ENCODE assay signal across 27 mouse cellular contexts in the genomic region with DNA sequence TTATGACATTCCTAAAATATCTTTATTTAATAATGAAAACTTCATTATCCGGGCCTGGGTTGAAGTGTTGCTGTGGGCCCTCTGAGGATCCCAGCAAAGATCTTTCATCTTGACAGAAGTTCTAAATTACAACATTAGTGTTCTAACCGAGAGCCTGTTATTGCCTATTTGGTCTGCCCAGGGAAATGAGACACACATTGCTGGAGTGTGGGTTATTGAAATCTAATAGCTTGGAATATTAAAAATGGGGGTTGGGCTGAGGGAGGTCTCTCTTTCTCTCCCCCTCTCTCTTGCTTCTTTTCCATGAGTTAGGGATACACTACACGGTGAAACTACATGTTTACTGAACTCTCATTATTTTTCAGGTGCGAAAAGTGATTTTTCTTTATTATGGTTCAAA.
DNase-seq lines count a peak whose midpoint lies in the region; ATAC-seq and TF ChIP-seq lines count a peak whose summit lies in the region.
"Had no signal": no experiment of that assay in that cellular context is flagged by ENCODE, and none has a peak within 500 bp of the region (broad histone marks: within the 10 kb centered on the region; RNA-seq: fewer than 3 reads in every experiment).

No protein-coding gene starts in this region.

- no peak for TF ChIP-seq CTCF in midbrain, postnatal 0 days (IDR thresholded peaks at IDR 0.05)
- TF ChIP-seq CTCF in hindbrain, postnatal 0 days (IDR thresholded peaks at IDR 0.05; ENCODE audit: low read depth) = no peak

- peaks cover 7% of the 10 kb centered on the region; the same call in 1 of the 2 replicates for H3K4me1 ChIP-seq in hindbrain, embryonic 14.5 days (replicated peaks; ENCODE audit: control insufficient read depth, insufficient read depth, low read length)
- no peaks in the 10 kb centered on the region for H3K4me1 ChIP-seq in hindbrain, embryonic 12.5 days
- 0 out of 2 replicates have a peak, but pooled peaks cover 2% of the 10 kb centered on the region for H3K4me1 ChIP-seq in midbrain, postnatal 0 days (ENCODE audit: insufficient read depth, low read length)
- no peaks in the 10 kb centered on the region for H3K4me1 ChIP-seq in midbrain, embryonic 16.5 days (ENCODE audit: control insufficient read depth, insufficient read depth, low read length)
- H3K4me1 ChIP-seq in hindbrain, postnatal 0 days (ENCODE audit: insufficient read depth, low read length) = no peaks in the 10 kb centered on the region
- H3K4me1 ChIP-seq in neural tube, embryonic 14.5 days (ENCODE audit: control insufficient read depth, insufficient read depth, low read length) = 0 out of 2 replicates have a peak, but pooled peaks cover 2% of the 10 kb centered on the region
- H3K4me1 ChIP-seq: embryonic facial prominence, embryonic 12.5 days; embryonic facial prominence, embryonic 15.5 days; heart, embryonic 10.5 days; heart, embryonic 13.5 days; intestine, embryonic 15.5 days had no signal

- no peaks in the 10 kb centered on the region for H3K9me3 ChIP-seq in hindbrain, embryonic 14.5 days (ENCODE audit: control insufficient read depth, low read length)
- H3K9me3 ChIP-seq in hindbrain, embryonic 12.5 days (replicated peaks) = no peaks in the 10 kb centered on the region
- no peaks in the 10 kb centered on the region for H3K9me3 ChIP-seq in midbrain, postnatal 0 days (ENCODE audit: low read length)
- no peaks in the 10 kb centered on the region for H3K9me3 ChIP-seq in midbrain, embryonic 16.5 days (replicated peaks; ENCODE audit: control insufficient read depth, low read length, poor library complexity, severe bottlenecking)
- H3K9me3 ChIP-seq in hindbrain, postnatal 0 days (ENCODE audit: low read length) = no peaks in the 10 kb centered on the region
- no peaks in the 10 kb centered on the region for H3K9me3 ChIP-seq in neural tube, embryonic 14.5 days (ENCODE audit: control insufficient read depth, low read length)
- H3K9me3 ChIP-seq: embryonic facial prominence, embryonic 12.5 days; embryonic facial prominence, embryonic 15.5 days; heart, embryonic 10.5 days; heart, embryonic 13.5 days; intestine, embryonic 15.5 days had no signal

- H3K4me3 ChIP-seq in hindbrain, embryonic 14.5 days (replicated peaks; ENCODE audit: low read length) = no peak overlapping the region
- H3K4me3 ChIP-seq in hindbrain, embryonic 12.5 days = no peak overlapping the region
- no peak overlapping the region for H3K4me3 ChIP-seq in midbrain, postnatal 0 days (ENCODE audit: low read depth, low read length)
- H3K4me3 ChIP-seq in midbrain, embryonic 16.5 days (ENCODE audit: low read depth, low read length) = no peak overlapping the region
- no peak overlapping the region for H3K4me3 ChIP-seq in hindbrain, postnatal 0 days (ENCODE audit: low read length)
- H3K4me3 ChIP-seq in neural tube, embryonic 14.5 days (ENCODE audit: low read depth, low read length) = no peak overlapping the region
- H3K4me3 ChIP-seq: embryonic facial prominence, embryonic 12.5 days; embryonic facial prominence, embryonic 15.5 days; heart, adult 2 months; heart, embryonic 10.5 days; heart, embryonic 13.5 days; intestine, embryonic 15.5 days had no signal

- DNase-seq in hindbrain, embryonic 14.5 days (ENCODE audit: low spot score) = no peak
- peak; percentile 40 for DNase-seq in midbrain, postnatal 0 days (ENCODE audit: low spot score)
- peak; percentile 28 for DNase-seq in hindbrain, postnatal 0 days (ENCODE audit: low spot score)
- no peak for DNase-seq in lung, postnatal 25 days (ENCODE audit: low spot score)
- DNase-seq in frontal cortex, postnatal 36 days (ENCODE audit: low spot score in 2 of 2) = no peak
- DNase-seq: adrenal gland, adult 2 months; adrenal gland, postnatal 14 days; cerebellum, adult 11 months; cerebellum, adult 2 months; cerebellum, adult 9-11 months; cerebellum, postnatal 25 days; forebrain, postnatal 0 days; gastrocnemius, postnatal 10 days; gastrocnemius, postnatal 36 days; heart, adult 2 months; heart, postnatal 14 days; heart, postnatal 4 days had no signal

- no peak overlapping the region for H3K27ac ChIP-seq in hindbrain, embryonic 14.5 days
- no peak overlapping the region for H3K27ac ChIP-seq in hindbrain, embryonic 12.5 days
- no peak overlapping the region for H3K27ac ChIP-seq in midbrain, postnatal 0 days (ENCODE audit: low read depth, low read length)
- H3K27ac ChIP-seq in midbrain, embryonic 16.5 days (ENCODE audit: low read length) = no peak overlapping the region
- no peak overlapping the region for H3K27ac ChIP-seq in hindbrain, postnatal 0 days
- no peak overlapping the region for H3K27ac ChIP-seq in neural tube, embryonic 14.5 days (ENCODE audit: low read depth, low read length)
- H3K27ac ChIP-seq: embryonic facial prominence, embryonic 12.5 days; embryonic facial prominence, embryonic 15.5 days; heart, adult 2 months; heart, embryonic 10.5 days; heart, embryonic 13.5 days; intestine, embryonic 15.5 days had no signal

- H3K4me2 ChIP-seq in hindbrain, embryonic 14.5 days (replicated peaks) = no peak overlapping the region
- H3K4me2 ChIP-seq in hindbrain, embryonic 12.5 days (replicated peaks) = no peak overlapping the region
- H3K4me2 ChIP-seq in midbrain, postnatal 0 days (ENCODE audit: low read depth, low read length, poor library complexity, severe bottlenecking) = no peak overlapping the region
- no peak overlapping the region for H3K4me2 ChIP-seq in midbrain, embryonic 16.5 days (ENCODE audit: low read length)
- H3K4me2 ChIP-seq in hindbrain, postnatal 0 days (ENCODE audit: low read depth, low read length) = no peak overlapping the region
- no peak overlapping the region for H3K4me2 ChIP-seq in neural tube, embryonic 14.5 days (ENCODE audit: low read depth, low read length)
- H3K4me2 ChIP-seq: embryonic facial prominence, embryonic 12.5 days; embryonic facial prominence, embryonic 15.5 days; heart, embryonic 13.5 days; intestine, embryonic 15.5 days had no signal

- WGBS in hindbrain, embryonic 14.5 days = 66% methylated on average over 4 of the region's 4 CpGs
- 76% methylated on average over 4 of the region's 4 CpGs for WGBS in hindbrain, embryonic 12.5 days
- 84% methylated on average over 4 of the region's 4 CpGs for WGBS in midbrain, postnatal 0 days
- 82% methylated on average over 4 of the region's 4 CpGs for WGBS in midbrain, embryonic 16.5 days
- WGBS in hindbrain, postnatal 0 days = 74% methylated on average over 4 of the region's 4 CpGs
- 63% methylated on average over 4 of the region's 4 CpGs for WGBS in neural tube, embryonic 14.5 days

- H3K27me3 ChIP-seq in hindbrain, embryonic 14.5 days (ENCODE audit: control insufficient read depth, insufficient read depth, low read length) = no peaks in the 10 kb centered on the region
- H3K27me3 ChIP-seq in hindbrain, embryonic 12.5 days = no peaks in the 10 kb centered on the region
- H3K27me3 ChIP-seq in midbrain, postnatal 0 days (ENCODE audit: insufficient read depth, low read length) = no peaks in the 10 kb centered on the region
- H3K27me3 ChIP-seq in midbrain, embryonic 16.5 days (ENCODE audit: control insufficient read depth, insufficient read depth, low read depth, low read length) = no peaks in the 10 kb centered on the region
- no peaks in the 10 kb centered on the region for H3K27me3 ChIP-seq in hindbrain, postnatal 0 days (ENCODE audit: insufficient read depth, low read length)
- H3K27me3 ChIP-seq in neural tube, embryonic 14.5 days (ENCODE audit: control insufficient read depth, insufficient read depth, low read length) = no peaks in the 10 kb centered on the region
- H3K27me3 ChIP-seq: embryonic facial prominence, embryonic 12.5 days; embryonic facial prominence, embryonic 15.5 days; heart, embryonic 13.5 days; intestine, embryonic 15.5 days had no signal

- H3K9ac ChIP-seq in hindbrain, embryonic 14.5 days = no peak overlapping the region
- no peak overlapping the region for H3K9ac ChIP-seq in hindbrain, embryonic 12.5 days
- no peak overlapping the region for H3K9ac ChIP-seq in midbrain, postnatal 0 days (replicated peaks; ENCODE audit: low read length, poor library complexity, severe bottlenecking)
- no peak overlapping the region for H3K9ac ChIP-seq in midbrain, embryonic 16.5 days (ENCODE audit: low read depth, low read length)
- no peak overlapping the region for H3K9ac ChIP-seq in hindbrain, postnatal 0 days (replicated peaks; ENCODE audit: low read length)
- no peak overlapping the region for H3K9ac ChIP-seq in neural tube, embryonic 14.5 days (replicated peaks; ENCODE audit: low read depth, low read length)
- H3K9ac ChIP-seq: embryonic facial prominence, embryonic 12.5 days; embryonic facial prominence, embryonic 15.5 days; forebrain, postnatal 0 days; heart, embryonic 13.5 days; intestine, embryonic 15.5 days had no signal

- no peaks in the 10 kb centered on the region for H3K36me3 ChIP-seq in hindbrain, embryonic 14.5 days (replicated peaks; ENCODE audit: control insufficient read depth, insufficient read depth)
- no peaks in the 10 kb centered on the region for H3K36me3 ChIP-seq in hindbrain, embryonic 12.5 days
- no peaks in the 10 kb centered on the region for H3K36me3 ChIP-seq in midbrain, postnatal 0 days (ENCODE audit: insufficient read depth, low read length)
- H3K36me3 ChIP-seq in midbrain, embryonic 16.5 days (ENCODE audit: control insufficient read depth, insufficient read depth, low read length) = no peaks in the 10 kb centered on the region
- no peaks in the 10 kb centered on the region for H3K36me3 ChIP-seq in hindbrain, postnatal 0 days (ENCODE audit: insufficient read depth, low read length)
- H3K36me3 ChIP-seq in neural tube, embryonic 14.5 days (ENCODE audit: control insufficient read depth, insufficient read depth, low read length) = no peaks in the 10 kb centered on the region
- H3K36me3 ChIP-seq: embryonic facial prominence, embryonic 12.5 days; embryonic facial prominence, embryonic 15.5 days; heart, embryonic 10.5 days; heart, embryonic 13.5 days; intestine, embryonic 15.5 days had no signal

- peak; percentile 62 for ATAC-seq in hindbrain, embryonic 14.5 days (ENCODE audit: low FRiP score)
- no peak for ATAC-seq in hindbrain, embryonic 12.5 days (ENCODE audit: low FRiP score)
- ATAC-seq in midbrain, postnatal 0 days (ENCODE audit: low FRiP score) = no peak
- ATAC-seq in midbrain, embryonic 16.5 days = no peak
- ATAC-seq in hindbrain, postnatal 0 days = 0 out of 2 replicates have a peak, but pooled peaks have one; percentile 32
- peak; percentile 51; the same call in 1 of the 2 replicates for ATAC-seq in neural tube, embryonic 14.5 days (ENCODE audit: low read depth)
- ATAC-seq: CD4-positive, CD25-positive, alpha-beta regulatory T cell, adult 4 months; forebrain, embryonic 14.5 days; forebrain, postnatal 0 days; intestine, embryonic 15.5 days had no signal

Comparison
In these comparisons a context has a peak if more than half of its experiments do, and no peak if none do; other contexts are left out.
1. ATAC-seq: peak in hindbrain, embryonic 14.5 days (single experiment), hindbrain, postnatal 0 days (single experiment) and neural tube, embryonic 14.5 days (single experiment); none in hindbrain, embryonic 12.5 days (single experiment), midbrain, postnatal 0 days (single experiment) and midbrain, embryonic 16.5 days (single experiment).
2. DNase-seq: peak in midbrain, postnatal 0 days (single experiment) and hindbrain, postnatal 0 days (single experiment); none in hindbrain, embryonic 14.5 days (single experiment), lung, postnatal 25 days (single experiment) and frontal cortex, postnatal 36 days (0 of 2).